Mouse (Mus musculus) megakaryocyte, embryonic 14.5 days (primary cell): ENCODE measurements around the gene AW551984. TPM values are rescaled to one million over a fixed set of nuclear protein-coding genes. Genes with fewer than 3 reads are reported as not detected.

Experiments
- H3K27me3 ChIP-seq: replicated peaks from 2 replicates; pipeline ENCODE3; 2012; ENCODE audit warnings: inconsistent platforms
- H3K36me3 ChIP-seq: replicated peaks from 2 replicates; pipeline ENCODE3; 2012; ENCODE audit warnings: low read length, inconsistent platforms, mixed read lengths
- H3K4me1 ChIP-seq: 2 replicates; pipeline ENCODE4 v1.6.1; 2012; ENCODE audit warnings: inconsistent platforms
- H3K4me3 ChIP-seq: replicated peaks from 2 replicates; pipeline ENCODE3; 2012; ENCODE audit warnings: moderate library complexity, mild to moderate bottlenecking, inconsistent platforms
- H3K9me3 ChIP-seq: 2 replicates; pipeline ENCODE4 v1.6.1; 2012; ENCODE audit warnings: inconsistent platforms
- FLI1 ChIP-seq: IDR thresholded peaks from 2 replicates; pipeline ENCODE4 v1.6.1; 2012; ENCODE audit warnings: low read length, inconsistent platforms, mixed read lengths
- GATA1 ChIP-seq: IDR thresholded peaks from 3 replicates; pipeline ENCODE4 v1.6.1; 2012; ENCODE audit warnings: mixed read lengths, low read length, inconsistent platforms, borderline replicate concordance
- polyA plus RNA-seq: library from polyadenylated mRNA; stranded (reverse); fragments of >175 nt; gene quantifications from 2 replicates; pipeline ENCODE4 v1.2.3, GENCODE M21; 2012; ENCODE audit warnings: low replicate concordance; ENCODE audit not compliant: insufficient read depth

Gene AW551984
- polyA plus RNA-seq, 1 experiment = 0.17 TPM

GRCm38 (mm10) chr9:39608497-39608896, 4.3 kb upstream of the AW551984 start:
- TF ChIP-seq FLI1 (no peak), GATA1 (no peak)
- Histone ChIP-seq H3K9me3 (no peaks in the 10 kb centered on the region), H3K4me1 (no peaks in the 10 kb centered on the region)

GRCm38 (mm10) chr9:39603333-39603845, 814 bp downstream of the AW551984 start:
- Histone ChIP-seq H3K27me3 (peaks cover 15% of the 10 kb centered on the region), H3K4me1 (no peaks in the 10 kb centered on the region), H3K36me3 (no peaks in the 10 kb centered on the region), H3K9me3 (no peaks in the 10 kb centered on the region), H3K4me3 (no peak overlapping the region)
- no peak for TF ChIP-seq GATA1
- no peak for TF ChIP-seq FLI1

More at GRCm38 (mm10) chr9:39608497-39608896, 4.3 kb upstream of the AW551984 start:
- no peaks in the 10 kb centered on the region for H3K36me3 ChIP-seq
- no peak overlapping the region for H3K4me3 ChIP-seq
- H3K27me3 ChIP-seq = peaks cover 5% of the 10 kb centered on the region

- H3K36me3 ChIP-seq = no peaks in the 10 kb centered on the region
- TF ChIP-seq FLI1 (no peak), GATA1 (no peak)
- H3K4me3 ChIP-seq = no peak overlapping the region
- H3K27me3 ChIP-seq = peaks cover 15% of the 10 kb centered on the region
- H3K9me3 ChIP-seq = no peaks in the 10 kb centered on the region
- no peaks in the 10 kb centered on the region for H3K4me1 ChIP-seq
Observed at GRCm38 (mm10) chr9:39602536-39603332, 1.5 kb downstream of the AW551984 start.

- TF ChIP-seq FLI1 (no peak), GATA1 (no peak)
Observed at GRCm38 (mm10) chr9:39577050-39577449, 27.2 kb downstream of the AW551984 start.

GRCm38 (mm10) chr9:39575469-39575868, 28.7 kb downstream of the AW551984 start, which contains the start of gene Olfr959:
Gene Olfr959 (minus strand): TSS chr9:39575569.
- Histone ChIP-seq H3K27me3 (no peaks in the 10 kb centered on the region), H3K4me3 (no peak within 1 kb of the TSS), H3K9me3 (peaks cover 7% of the 10 kb centered on the region; the same call in 1 of the 2 replicates), H3K36me3 (no peaks in the 10 kb centered on the region), H3K4me1 (no peaks in the 10 kb centered on the region)
- TF ChIP-seq GATA1 (no peak), FLI1 (no peak)

More at GRCm38 (mm10) chr9:39577050-39577449, 27.2 kb downstream of the AW551984 start:
- Histone ChIP-seq H3K9me3 (peaks cover 7% of the 10 kb centered on the region; the same call in 1 of the 2 replicates), H3K4me3 (no peak overlapping the region), H3K36me3 (no peaks in the 10 kb centered on the region), H3K27me3 (no peaks in the 10 kb centered on the region), H3K4me1 (no peaks in the 10 kb centered on the region)

GRCm38 (mm10) chr9:39558349-39558647, 45.9 kb downstream of the AW551984 start:
- no peaks in the 10 kb centered on the region for H3K9me3 ChIP-seq
- no peak overlapping the region for H3K4me3 ChIP-seq
- H3K4me1 ChIP-seq = no peaks in the 10 kb centered on the region
- TF ChIP-seq GATA1 (no peak), FLI1 (no peak)
- no peaks in the 10 kb centered on the region for H3K27me3 ChIP-seq
- H3K36me3 ChIP-seq = no peaks in the 10 kb centered on the region

- no peaks in the 10 kb centered on the region for H3K36me3 ChIP-seq
- H3K4me1 ChIP-seq = no peaks in the 10 kb centered on the region
- TF ChIP-seq GATA1 (no peak), FLI1 (no peak)
- no peaks in the 10 kb centered on the region for H3K27me3 ChIP-seq
- no peak overlapping the region for H3K4me3 ChIP-seq
- H3K9me3 ChIP-seq = no peaks in the 10 kb centered on the region
Observed at GRCm38 (mm10) chr9:39557529-39558348, 46.5 kb downstream of the AW551984 start.

- H3K9me3 ChIP-seq = 0 out of 2 replicates have a peak, but pooled peaks cover 8% of the 10 kb centered on the region
- no peaks in the 10 kb centered on the region for H3K27me3 ChIP-seq
- H3K4me1 ChIP-seq = no peaks in the 10 kb centered on the region
- TF ChIP-seq FLI1 = no peak
- no peak for TF ChIP-seq GATA1
- no peak within 1 kb of the TSS for H3K4me3 ChIP-seq
- no peaks in the 10 kb centered on the region for H3K36me3 ChIP-seq
Observed at GRCm38 (mm10) chr9:39553946-39554345, 50.3 kb downstream of the AW551984 start, which contains the start of gene Olfr958. Gene Olfr958 (minus strand): TSS chr9:39554054.

GRCm38 (mm10) chr9:39550806-39551205, 53.4 kb downstream of the AW551984 start:
- Histone ChIP-seq H3K27me3 (no peaks in the 10 kb centered on the region), H3K9me3 (peaks cover 14% of the 10 kb centered on the region), H3K4me1 (no peaks in the 10 kb centered on the region), H3K4me3 (no peak overlapping the region), H3K36me3 (no peaks in the 10 kb centered on the region)
- no peak for TF ChIP-seq GATA1
- no peak for TF ChIP-seq FLI1

Other genes starting within 250 kb of the AW551984 start
- not detected in 2 replicates for gene Olfr951, start 217.0 kb downstream of the AW551984 start, polyA plus RNA-seq
- gene Olfr952, start 177.3 kb downstream of the AW551984 start, polyA plus RNA-seq = not detected in 2 replicates
- 0.04 TPM in 1 of 2 replicates, not detected in the other for gene Olfr954, start 147.7 kb downstream of the AW551984 start, polyA plus RNA-seq
- not detected in 2 replicates for gene Olfr955, start 132.5 kb downstream of the AW551984 start, polyA plus RNA-seq
- not detected in 2 replicates for gene Olfr44, start 110.4 kb downstream of the AW551984 start, polyA plus RNA-seq
- not detected in 2 replicates for gene Olfr957, start 88.6 kb downstream of the AW551984 start, polyA plus RNA-seq
- not detected in 2 replicates for gene Olfr958, start 50.3 kb downstream of the AW551984 start, polyA plus RNA-seq
- not detected in 2 replicates for gene Olfr959, start 28.8 kb downstream of the AW551984 start, polyA plus RNA-seq
- gene Olfr148, start 6.3 kb upstream of the AW551984 start, polyA plus RNA-seq = not detected in 2 replicates
- not detected in 2 replicates for gene Olfr960, start 17.0 kb upstream of the AW551984 start, polyA plus RNA-seq
- not detected in 2 replicates for gene Olfr961, start 40.7 kb upstream of the AW551984 start, polyA plus RNA-seq
- gene Olfr963, start 62.8 kb upstream of the AW551984 start, polyA plus RNA-seq = not detected in 2 replicates
- not detected in 2 replicates for gene Olfr149, start 102.7 kb upstream of the AW551984 start, polyA plus RNA-seq
- not detected in 2 replicates for gene Olfr965, start 107.0 kb upstream of the AW551984 start, polyA plus RNA-seq
- gene Olfr150, start 126.6 kb upstream of the AW551984 start, polyA plus RNA-seq = not detected in 2 replicates
- not detected in 2 replicates for gene Olfr967, start 141.8 kb upstream of the AW551984 start, polyA plus RNA-seq
- gene Olfr968, start 178.8 kb upstream of the AW551984 start, polyA plus RNA-seq = 0.09 TPM in 1 of 2 replicates, not detected in the other
- gene Olfr969, start 186.5 kb upstream of the AW551984 start, polyA plus RNA-seq = not detected in 2 replicates
- not detected in 2 replicates for gene Olfr970, start 204.5 kb upstream of the AW551984 start, polyA plus RNA-seq
- not detected in 2 replicates for gene Olfr971, start 232.5 kb upstream of the AW551984 start, polyA plus RNA-seq